Mouse (Mus musculus) heart, postnatal 0 days (tissue): ENCODE data around the gene Tmem54. TPM values are rescaled to one million over a fixed set of nuclear protein-coding genes. Genes with fewer than 3 reads are reported as not detected.
A peak's percentile ranks its signal among the peaks of the same experiment; 100 is the strongest.

Experiments used
- ATAC-seq: fragments of 200-750 bp; cut with Nextera tagmentation; 2 replicates; pipeline ENCODE4 v1.8.0; 2017; ENCODE audit warnings: low read depth, moderate number of reproducible peaks, moderate library complexity; ENCODE audit not compliant: insufficient read depth
- DNase-seq: peaks from one replicate; pipeline ENCODE4 v3.0.0-alpha.2; 2016; ENCODE audit warnings: low spot score
- H3K27ac ChIP-seq: fragments of 300-500 bp; sonication (generic); 2 replicates; pipeline ENCODE4 v1.5.1; 2014; ENCODE audit warnings: low read depth, mild to moderate bottlenecking
- H3K27me3 ChIP-seq: fragments of 300-500 bp; sonication (generic); 2 replicates; pipeline ENCODE4 v1.6.1; 2014; ENCODE audit warnings: low read length, mixed read lengths; ENCODE audit not compliant: control insufficient read depth, insufficient read depth
- H3K36me3 ChIP-seq: fragments of 300-500 bp; sonication (generic); replicated peaks from 2 replicates; pipeline ENCODE4 v1.6.1; 2014; ENCODE audit warnings: low read length, mixed read lengths; ENCODE audit not compliant: control insufficient read depth, insufficient read depth
- H3K4me1 ChIP-seq: fragments of 300-500 bp; sonication (generic); 2 replicates; pipeline ENCODE4 v1.6.1; 2014; ENCODE audit warnings: antibody characterized with exemption; ENCODE audit not compliant: control insufficient read depth, insufficient read depth
- H3K4me2 ChIP-seq: fragments of 300-500 bp; sonication (generic); 2 replicates; pipeline ENCODE4 v1.6.1; 2014; ENCODE audit warnings: low read depth, mild to moderate bottlenecking, low read length, moderate library complexity
- H3K4me3 ChIP-seq: fragments of 300-500 bp; sonication (generic); 2 replicates; pipeline ENCODE4 v1.5.1; 2014; ENCODE audit warnings: low read depth, low read length
- H3K9ac ChIP-seq: fragments of 300-500 bp; sonication (generic); replicated peaks from 2 replicates; pipeline ENCODE4 v1.6.1; 2014; ENCODE audit warnings: low read depth, low read length, mixed read lengths
- H3K9me3 ChIP-seq: fragments of 300-500 bp; sonication (generic); replicated peaks from 2 replicates; pipeline ENCODE4 v1.6.1; 2016; ENCODE audit warnings: low read length; ENCODE audit not compliant: control insufficient read depth
- CTCF ChIP-seq: IDR thresholded peaks from 2 replicates; pipeline ENCODE4 v1.5.1; 2016; ENCODE audit warnings: antibody characterized with exemption, control low read depth, low read depth
- EP300 ChIP-seq: IDR thresholded peaks from 2 replicates; pipeline ENCODE4 v1.6.1; 2016; ENCODE audit warnings: antibody characterized with exemption, low read depth
- whole genome bisulfite sequencing: fragments of 180-500 bp; shearing (Covaris S2); extraction: QIAGEN DNeasy Blood & Tissue Kit; methylation state at CpG from one replicate; pipeline ENCODE4 v1.1.7; 2014; 5-methylcytosine and 5-hydroxymethylcytosine counted together
- polyA plus RNA-seq: library from polyadenylated mRNA; unstranded; fragments of >200 nt; fragmentation: Nextera tagmentation; extraction: Ambion mirVana; gene quantifications from 2 replicates; pipeline ENCODE4 v1.2.1, GENCODE M21; 2015
- total RNA-seq: library from RNA; depleted of rRNA; stranded (reverse); fragments of >200 nt; gene quantifications from 2 replicates; pipeline ENCODE4 v1.2.3, GENCODE M21; 2014; ENCODE audit warnings: low replicate concordance

The Tmem54 gene
- total and polyA plus RNA-seq, 2 experiments from 2014 or later = 1.1 TPM; not detected in 1

- TF ChIP-seq CTCF = no peak
- no peak for TF ChIP-seq EP300
- Histone ChIP-seq H3K9me3 (no peaks in the 10 kb centered on the region), H3K4me1 (peaks cover 7% of the 10 kb centered on the region; the same call in 1 of the 2 replicates), H3K36me3 (no peaks in the 10 kb centered on the region), H3K27ac (no peak overlapping the region), H3K27me3 (peaks cover 37% of the 10 kb centered on the region), H3K9ac (no peak overlapping the region), H3K4me3 (no peak overlapping the region), H3K4me2 (no peak overlapping the region)
- 48% methylated on average over 13 of the region's 13 CpGs for WGBS
- no peak for ATAC-seq
- no peak for DNase-seq
Observed at GRCm38 (mm10) chr4:129128582-129129338, 23.4 kb downstream of the Tmem54 start.

- H3K4me3 ChIP-seq = no peak overlapping the region
- DNase-seq = no peak
- TF ChIP-seq EP300 (no peak), CTCF (no peak)
- no peaks in the 10 kb centered on the region for H3K36me3 ChIP-seq
- ATAC-seq = no peak
- H3K4me2 ChIP-seq = no peak overlapping the region
- H3K9me3 ChIP-seq = no peaks in the 10 kb centered on the region
- 39% methylated on average over 9 of the region's 9 CpGs for WGBS
- no peak overlapping the region for H3K9ac ChIP-seq
- H3K27me3 ChIP-seq = peaks cover 33% of the 10 kb centered on the region
- peaks cover 7% of the 10 kb centered on the region; the same call in 1 of the 2 replicates for H3K4me1 ChIP-seq
- no peak overlapping the region for H3K27ac ChIP-seq
Observed at GRCm38 (mm10) chr4:129129387-129129786, 24.0 kb downstream of the Tmem54 start.

GRCm38 (mm10) chr4:129130149-129130548, 24.8 kb downstream of the Tmem54 start:
- Histone ChIP-seq H3K36me3 (no peaks in the 10 kb centered on the region), H3K4me2 (no peak overlapping the region), H3K27ac (no peak overlapping the region), H3K9me3 (no peaks in the 10 kb centered on the region), H3K9ac (no peak overlapping the region), H3K27me3 (peaks cover 25% of the 10 kb centered on the region), H3K4me1 (0 out of 2 replicates have a peak, but pooled peaks cover 3% of the 10 kb centered on the region), H3K4me3 (no peak overlapping the region)
- TF ChIP-seq EP300 (no peak), CTCF (peak; percentile 58)
- WGBS = 3% methylated on average over 8 of the region's 8 CpGs
- no peak for ATAC-seq
- DNase-seq = no peak

- Histone ChIP-seq H3K9ac (no peak overlapping the region), H3K9me3 (no peaks in the 10 kb centered on the region), H3K27ac (no peak overlapping the region), H3K4me2 (peak overlapping the region; percentile 28; the same call in 1 of the 2 replicates), H3K4me3 (peak overlapping the region; percentile 11; the same call in 1 of the 2 replicates), H3K36me3 (no peaks in the 10 kb centered on the region), H3K4me1 (0 out of 2 replicates have a peak, but pooled peaks cover 3% of the 10 kb centered on the region), H3K27me3 (peaks cover 18% of the 10 kb centered on the region)
- ATAC-seq (no peak), DNase-seq (no peak)
- TF ChIP-seq CTCF = no peak
- no peak for TF ChIP-seq EP300
- 5% methylated on average over 16 of the region's 17 CpGs for WGBS
Observed at GRCm38 (mm10) chr4:129130755-129131303, 25.5 kb downstream of the Tmem54 start.

- Histone ChIP-seq H3K27me3 (peaks cover 16% of the 10 kb centered on the region), H3K4me1 (peaks cover 10% of the 10 kb centered on the region; the same call in 1 of the 2 replicates), H3K9ac (no peak overlapping the region), H3K4me3 (0 out of 2 replicates have a peak overlapping the region, but pooled peaks have one; percentile 11), H3K36me3 (no peaks in the 10 kb centered on the region; the same call in 1 of the 2 replicates), H3K4me2 (peak overlapping the region; percentile 49), H3K9me3 (no peaks in the 10 kb centered on the region), H3K27ac (no peak overlapping the region)
- 11% methylated on average over 15 of the region's 15 CpGs for WGBS
- 0 out of 2 replicates have a peak, but pooled peaks have one; percentile 34 for ATAC-seq
- DNase-seq = peak; percentile 65
- TF ChIP-seq CTCF (peak; percentile 84), EP300 (no peak)
Observed at GRCm38 (mm10) chr4:129134799-129135585, 29.6 kb downstream of the Tmem54 start.
